Mouse (Mus musculus) liver, embryonic 18 days (tissue): ENCODE results near the gene Ache. TPM values are rescaled to one million over a fixed set of nuclear protein-coding genes. Genes with fewer than 3 reads are reported as not detected.

Experiments
- polyA plus RNA-seq: library from polyadenylated mRNA; depleted of rRNA; stranded (reverse); fragments of >200 nt; gene quantifications from 2 replicates; pipeline ENCODE4 v1.2.3, GENCODE M21; 2012; rRNA removed

Gene Ache
- polyA plus RNA-seq = 7.5 and 9.8 TPM in 2 replicates

GRCm38 (mm10) chr5:137287032-137287952 lies at the start of gene Ache:
TSS of gene Ache (plus strand) at chr5:137287519.

GRCm38 (mm10) chr5:137293839-137294743 lies 6.8 kb downstream of the Ache start, which contains the start of gene Ufsp1:
TSS of gene Ufsp1 (plus strand) at chr5:137294629.

GRCm38 (mm10) chr5:137307071-137307912 lies 20.0 kb downstream of the Ache start, which contains the start of gene Srrt:
TSS of gene Srrt (minus strand) at chr5:137307674.

GRCm38 (mm10) chr5:137314193-137315083 lies 27.1 kb downstream of the Ache start, which contains the start of gene Trip6:
TSS of gene Trip6 (minus strand) at chr5:137314404.

GRCm38 (mm10) chr5:137333512-137334174 lies 46.3 kb downstream of the Ache start, which contains the start of gene Slc12a9:
TSS of gene Slc12a9 (minus strand) at chr5:137333597.

Other genes with a start within 250 kb of the Ache start
- 53.2 and 55.6 TPM in 2 replicates for gene Ap1s1, start 241.4 kb upstream of the Ache start, polyA plus RNA-seq
- 18.8 and 22.9 TPM in 2 replicates for gene Serpine1, start 215.3 kb upstream of the Ache start, polyA plus RNA-seq
- 4.3 and 4.7 TPM in 2 replicates for gene Trim56, start 171.3 kb upstream of the Ache start, polyA plus RNA-seq
- gene Muc3, start 138.2 kb upstream of the Ache start, polyA plus RNA-seq = not detected in 2 replicates
- 0.10 and 0.14 TPM in 2 replicates for gene Muc3a, start 75.1 kb upstream of the Ache start, polyA plus RNA-seq
- gene Ufsp1, start 7.1 kb downstream of the Ache start, polyA plus RNA-seq = 5.0 and 5.8 TPM in 2 replicates
- 53.3 and 69.7 TPM in 2 replicates for gene Srrt, start 20.2 kb downstream of the Ache start, polyA plus RNA-seq
- gene Trip6, start 26.9 kb downstream of the Ache start, polyA plus RNA-seq = 8.9 and 9.3 TPM in 2 replicates
- gene Slc12a9, start 46.1 kb downstream of the Ache start, polyA plus RNA-seq = 3.7 and 4.4 TPM in 2 replicates
- 10.1 and 13.1 TPM in 2 replicates for gene Ephb4, start 62.6 kb downstream of the Ache start, polyA plus RNA-seq
- gene Zan, start 189.5 kb downstream of the Ache start, polyA plus RNA-seq = 0.07 and 0.09 TPM in 2 replicates
- 16.7 and 18.2 TPM in 2 replicates for gene Pop7, start 215.0 kb downstream of the Ache start, polyA plus RNA-seq
- gene Gigyf1, start 231.0 kb downstream of the Ache start, polyA plus RNA-seq = 5.3 and 7.3 TPM in 2 replicates
- gene Epo, start 245.7 kb downstream of the Ache start, polyA plus RNA-seq = 0.21 and 0.31 TPM in 2 replicates
- 221 and 236 TPM in 2 replicates for gene Gnb2, start 246.0 kb downstream of the Ache start, polyA plus RNA-seq